Mouse (Mus musculus): ENCODE measurements around the gene Emc10.
A peak's percentile ranks its signal among the peaks of the same experiment; 100 is the strongest.

Emc10 gene

DNA sequence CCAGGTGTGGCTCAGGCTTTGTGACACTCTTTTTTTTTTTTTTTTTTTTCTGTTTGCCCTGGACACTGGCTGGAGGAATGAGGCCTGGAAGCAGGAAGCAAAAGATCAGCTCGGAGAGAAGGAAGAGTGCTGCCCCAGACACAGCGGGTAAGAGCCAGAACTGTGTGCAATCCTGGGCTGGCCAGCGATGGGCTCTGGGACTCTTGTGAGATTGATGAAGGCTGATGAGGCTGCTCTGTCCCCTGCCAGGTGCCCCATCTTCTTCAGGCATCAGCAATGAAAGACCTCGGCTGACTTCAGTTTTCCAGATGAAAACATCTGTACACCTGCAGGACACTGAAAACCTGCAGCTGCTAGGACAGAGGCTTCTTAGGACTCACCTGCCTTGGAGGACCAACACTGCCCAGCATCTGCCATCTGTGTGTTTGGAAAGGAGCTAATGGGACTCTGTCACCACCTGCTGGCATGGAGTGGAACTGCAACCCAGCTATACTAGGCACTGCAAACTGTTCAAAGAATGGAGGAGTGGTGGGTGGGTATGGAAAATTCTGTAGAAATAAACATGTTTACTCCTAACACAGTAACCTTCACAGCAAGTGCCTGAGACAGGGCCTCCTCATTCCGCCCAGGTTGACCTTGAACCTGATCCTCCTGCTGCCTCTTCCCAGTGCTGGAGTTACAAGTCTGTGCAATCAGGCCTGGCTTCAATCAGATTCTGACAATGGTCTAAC lies 11.3 kb downstream of the Emc10 start:
- peak; percentile 77 for DNase-seq (ENCODE audit: extremely low spot score)

DNA sequence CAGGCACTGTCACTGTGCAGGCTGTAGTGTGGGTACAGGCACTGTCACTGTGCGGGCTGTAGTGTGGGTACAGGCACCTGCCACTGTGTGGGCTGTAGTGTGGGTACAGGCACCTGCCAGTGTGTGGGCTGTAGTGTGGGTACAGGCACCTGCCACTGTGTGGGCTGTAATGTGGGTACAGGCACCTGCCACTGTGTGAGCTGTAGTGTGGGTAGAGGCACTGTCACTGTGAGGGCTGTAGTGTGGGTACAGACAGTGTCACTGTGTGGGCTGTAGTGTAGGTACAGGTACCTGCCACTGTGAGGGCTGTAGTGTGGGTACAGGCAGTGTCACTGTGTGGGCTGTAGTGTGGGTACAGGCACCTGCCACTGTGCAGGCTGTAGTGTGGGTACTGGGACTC lies 12.2 kb downstream of the Emc10 start:
- DNase-seq (ENCODE audit: extremely low spot score), result no peak

DNA sequence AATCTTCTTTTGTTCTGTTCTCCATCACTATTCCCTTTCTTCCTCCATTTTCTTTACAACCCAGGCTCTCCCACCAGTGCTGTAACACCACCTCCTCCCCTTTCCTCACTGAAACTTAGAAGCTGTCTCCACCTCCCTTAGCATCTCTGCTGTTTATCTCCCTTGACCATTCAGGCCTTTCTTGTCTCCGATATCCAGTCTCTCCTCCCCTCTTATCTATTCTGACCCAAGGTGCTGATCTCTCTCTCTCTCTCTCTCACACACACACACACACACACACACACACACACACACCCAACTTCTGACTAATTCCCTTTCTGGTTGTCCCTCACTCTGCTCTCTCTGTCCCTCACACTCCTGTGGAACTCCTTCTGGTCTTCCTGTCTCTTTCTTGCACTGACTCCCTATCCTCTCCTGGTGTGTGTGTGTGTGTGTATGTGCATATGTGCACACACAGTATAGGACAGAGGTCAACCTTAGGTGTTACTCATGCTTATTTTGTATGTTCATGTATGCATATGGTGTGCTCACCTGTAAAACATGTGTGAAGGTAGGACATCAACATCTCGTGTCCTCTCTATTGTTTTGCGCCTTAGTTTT lies 13.4 kb downstream of the Emc10 start:
- no peak for DNase-seq (ENCODE audit: extremely low spot score)

DNA sequence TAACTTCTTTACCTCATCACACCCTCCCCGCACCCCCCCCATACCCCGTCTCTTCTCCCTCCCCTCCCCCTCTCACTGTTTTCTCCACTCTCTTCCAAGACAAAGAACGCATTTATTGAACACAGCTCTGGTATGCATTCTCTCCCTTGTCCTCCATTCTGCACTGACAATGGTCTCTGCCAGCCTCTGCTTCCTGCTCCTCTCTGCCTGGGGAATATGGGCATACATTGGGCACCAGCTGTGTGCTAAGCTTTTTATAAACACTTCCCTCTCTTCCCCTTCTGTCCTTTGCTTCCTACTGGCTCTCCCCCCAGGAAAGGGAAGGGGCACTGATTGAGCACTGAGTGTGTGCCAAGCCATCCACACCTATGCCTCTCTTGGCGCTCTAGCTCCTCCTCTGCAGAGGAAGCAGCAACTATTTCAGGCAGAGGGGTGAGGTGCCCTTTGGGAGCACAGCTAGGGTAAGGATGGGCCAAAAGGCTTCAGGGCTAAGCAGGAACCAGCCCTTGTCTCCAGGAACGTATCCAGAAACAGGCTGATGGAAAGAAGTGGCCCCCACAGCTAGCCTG lies 21.2 kb downstream of the Emc10 start:
- no peak for DNase-seq (ENCODE audit: extremely low spot score)

DNA sequence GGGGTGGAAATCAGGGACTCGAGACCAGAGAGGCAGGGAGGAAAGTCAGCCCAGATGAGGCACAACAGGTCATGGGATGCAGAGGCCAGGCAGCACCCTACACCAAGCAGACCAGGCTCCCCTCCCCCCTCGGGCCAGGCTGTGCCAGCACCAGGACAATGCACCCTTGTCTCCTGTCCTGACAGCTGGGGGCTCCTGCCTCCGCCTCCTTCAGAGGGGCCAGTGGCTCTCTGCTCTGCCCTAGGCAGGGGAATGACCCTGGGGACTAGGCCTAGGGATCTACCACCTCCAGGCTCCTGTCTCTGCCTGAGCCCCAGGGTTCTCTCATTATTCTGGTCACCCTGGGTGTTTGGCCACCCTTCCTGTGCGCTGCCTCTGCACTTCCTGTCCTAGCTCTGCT lies 21.9 kb downstream of the Emc10 start:
- DNase-seq (ENCODE audit: extremely low spot score), result no peak

DNA sequence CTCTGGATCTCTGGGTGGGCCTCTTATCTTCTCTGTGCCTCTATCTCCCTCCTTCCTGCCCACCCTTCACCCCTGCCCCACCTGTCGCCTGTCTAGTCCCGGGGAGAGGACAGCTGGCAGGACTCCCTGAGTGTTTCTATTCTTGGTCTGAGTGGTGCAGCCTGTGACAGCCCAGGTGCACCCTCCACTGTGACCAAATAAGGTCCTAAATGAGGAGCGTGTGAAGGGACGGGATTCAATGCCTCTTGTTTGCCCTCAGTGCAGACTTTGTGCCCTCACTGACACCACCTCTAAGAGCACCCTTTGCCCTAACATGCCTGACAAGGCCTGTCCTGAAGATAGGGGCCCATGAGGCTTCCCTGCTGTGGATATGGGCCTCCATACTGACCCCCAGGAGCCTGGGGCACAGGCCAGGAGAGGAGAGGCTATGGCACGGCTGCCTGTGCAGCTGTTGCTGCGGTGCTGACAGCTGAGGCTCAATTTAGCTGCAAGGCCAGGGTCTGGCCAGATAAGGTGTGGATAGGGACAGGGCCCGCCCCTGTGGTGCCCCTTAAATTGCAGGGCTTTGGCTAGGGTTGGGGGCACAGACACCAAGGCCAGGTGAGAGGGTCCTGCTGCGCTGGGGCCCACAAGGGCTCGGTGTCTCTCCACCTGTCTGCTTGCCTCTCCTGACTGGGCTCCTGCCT lies 23.2 kb downstream of the Emc10 start:
- DNase-seq (ENCODE audit: extremely low spot score), result no peak

DNA sequence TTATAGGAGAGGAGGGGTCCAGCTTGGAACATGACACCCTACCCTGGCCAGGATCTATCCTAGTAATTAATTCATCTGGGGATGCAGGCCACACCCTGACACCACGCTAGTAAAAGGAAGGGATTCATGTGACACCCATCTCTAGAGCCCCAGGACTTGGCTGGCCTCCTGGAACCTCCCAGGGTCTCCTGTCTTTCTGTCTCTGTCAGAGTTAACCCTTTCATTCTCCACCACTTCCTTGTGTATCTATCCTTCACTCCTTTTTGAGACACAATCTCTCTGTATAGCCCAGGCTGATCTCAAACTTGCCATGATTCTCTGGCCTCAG lies 23.8 kb downstream of the Emc10 start:
- DNase-seq (ENCODE audit: extremely low spot score), result no peak

DNA sequence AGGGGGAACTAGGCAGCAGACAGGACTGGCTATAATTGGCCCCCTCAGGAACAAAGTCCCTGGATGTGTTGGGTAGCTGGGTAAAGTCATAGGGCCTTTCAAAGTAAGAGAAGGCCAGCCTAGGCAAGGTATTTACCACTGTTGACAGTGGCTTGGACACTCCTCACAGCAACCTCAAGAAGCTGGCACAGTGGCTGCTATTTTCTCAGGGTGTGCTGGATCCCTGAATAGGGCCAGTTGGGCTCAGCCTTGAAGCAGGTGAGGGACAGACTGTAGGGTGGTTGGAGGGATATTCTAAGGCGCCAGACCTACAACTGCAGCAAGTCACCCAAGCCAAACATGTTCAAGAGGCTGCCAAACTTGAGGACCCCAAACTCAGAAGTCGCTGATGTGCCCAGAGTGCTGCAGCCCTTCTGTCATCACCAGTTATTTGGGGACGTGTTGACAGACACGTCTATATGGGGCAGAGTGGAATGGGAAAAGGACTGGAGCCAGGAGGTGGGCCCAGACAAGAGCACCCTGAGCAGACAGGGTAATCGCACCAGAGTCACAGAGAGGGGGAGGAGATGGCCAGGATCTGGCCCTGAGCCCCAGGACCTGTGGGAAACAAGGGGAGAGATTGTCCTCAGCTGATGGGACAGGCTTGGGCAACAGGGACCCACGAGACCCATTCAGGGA lies 24.3 kb downstream of the Emc10 start:
- no peak for DNase-seq (ENCODE audit: extremely low spot score)

DNA sequence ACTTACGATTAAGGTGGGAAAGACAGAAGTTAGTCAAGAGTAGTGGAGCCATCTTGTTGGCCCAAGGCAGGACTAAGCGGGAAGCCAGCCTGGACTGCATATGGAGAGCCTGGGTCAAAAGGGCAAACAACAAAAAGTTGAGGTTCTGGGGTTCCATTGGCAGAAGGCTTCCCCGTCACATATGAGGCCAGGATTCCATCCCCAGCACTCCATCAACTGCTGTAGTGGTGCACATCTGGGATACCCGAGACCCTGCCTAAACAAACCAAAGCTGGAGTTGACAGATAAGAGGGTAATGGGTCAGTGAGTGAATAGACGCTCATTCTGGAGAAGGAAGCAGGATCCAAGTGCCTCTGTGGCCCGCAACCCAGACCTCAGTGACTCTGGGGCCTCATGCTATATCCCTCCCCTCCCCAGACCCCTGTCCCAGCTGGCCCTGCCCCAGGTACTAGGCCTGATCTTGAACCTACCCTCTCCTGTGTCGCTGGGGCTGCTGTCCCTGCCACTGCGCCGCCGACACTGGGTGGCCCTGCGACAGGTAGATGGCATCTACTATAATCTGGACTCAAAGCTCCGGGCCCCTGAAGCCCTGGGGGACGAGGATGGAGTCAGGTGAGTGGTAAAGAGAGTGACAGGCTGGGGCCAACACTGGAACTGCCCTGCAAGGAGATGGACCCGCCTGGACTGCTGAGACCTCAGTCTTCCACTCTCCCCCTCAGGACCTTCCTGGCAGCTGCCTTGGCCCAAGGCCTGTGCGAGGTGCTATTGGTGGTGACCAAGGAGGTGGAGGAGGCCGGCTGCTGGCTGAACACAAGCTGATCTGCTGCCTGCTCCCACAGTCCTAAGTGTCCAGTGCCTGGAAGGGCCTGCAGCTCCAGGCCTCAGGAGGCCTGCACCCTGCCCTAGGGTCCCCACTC lies 25.4 kb downstream of the Emc10 start:
- no peak for DNase-seq (ENCODE audit: extremely low spot score)

DNA sequence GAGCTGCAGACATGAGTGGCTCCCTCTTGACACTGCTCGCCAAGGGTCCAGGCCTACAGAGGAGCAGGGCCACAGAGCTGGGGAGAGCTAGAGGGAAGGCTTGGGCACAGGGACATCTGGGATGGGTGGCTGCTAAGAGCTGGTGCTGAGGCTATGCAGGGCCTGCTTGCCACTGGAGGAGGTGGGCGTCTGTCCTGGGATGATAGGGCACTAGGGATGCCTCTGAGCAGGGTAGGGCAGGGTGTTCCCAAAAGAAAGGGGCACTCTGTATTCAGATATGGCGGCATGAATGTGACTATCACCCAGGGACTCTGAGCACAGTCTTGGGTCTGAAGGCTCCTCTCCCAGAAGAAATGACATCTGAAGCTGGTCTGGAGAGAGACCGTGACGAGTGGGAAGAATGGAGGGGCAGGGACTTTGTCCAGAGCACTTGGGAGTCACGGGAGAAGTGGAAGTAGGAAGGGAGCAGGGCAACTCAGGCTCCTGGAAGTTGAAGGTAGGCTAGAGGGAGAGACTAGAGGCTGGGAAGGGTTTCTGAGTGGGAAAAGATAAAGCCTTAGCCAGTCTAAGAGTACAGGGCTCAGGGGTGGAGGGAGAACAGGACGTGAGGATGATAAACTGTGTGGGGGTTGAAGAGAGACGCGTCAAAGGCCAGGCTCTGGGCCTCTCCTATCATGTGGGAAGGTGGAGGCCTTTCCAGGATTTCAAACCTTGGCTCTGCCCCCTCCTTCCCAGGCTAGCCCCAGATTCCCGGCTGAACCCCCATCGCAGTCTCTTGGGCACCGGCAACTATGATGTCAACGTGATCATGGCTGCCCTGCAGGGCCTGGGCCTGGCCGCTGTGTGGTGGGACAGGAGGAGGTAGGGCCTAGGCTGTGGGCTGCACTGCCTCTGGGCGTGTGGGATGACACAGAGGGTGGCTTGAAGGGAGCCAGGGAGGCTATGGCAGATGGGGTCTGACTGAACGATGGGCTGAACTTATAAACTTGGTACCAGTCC lies 26.4 kb downstream of the Emc10 start:
- no peak for DNase-seq (ENCODE audit: extremely low spot score)

DNA sequence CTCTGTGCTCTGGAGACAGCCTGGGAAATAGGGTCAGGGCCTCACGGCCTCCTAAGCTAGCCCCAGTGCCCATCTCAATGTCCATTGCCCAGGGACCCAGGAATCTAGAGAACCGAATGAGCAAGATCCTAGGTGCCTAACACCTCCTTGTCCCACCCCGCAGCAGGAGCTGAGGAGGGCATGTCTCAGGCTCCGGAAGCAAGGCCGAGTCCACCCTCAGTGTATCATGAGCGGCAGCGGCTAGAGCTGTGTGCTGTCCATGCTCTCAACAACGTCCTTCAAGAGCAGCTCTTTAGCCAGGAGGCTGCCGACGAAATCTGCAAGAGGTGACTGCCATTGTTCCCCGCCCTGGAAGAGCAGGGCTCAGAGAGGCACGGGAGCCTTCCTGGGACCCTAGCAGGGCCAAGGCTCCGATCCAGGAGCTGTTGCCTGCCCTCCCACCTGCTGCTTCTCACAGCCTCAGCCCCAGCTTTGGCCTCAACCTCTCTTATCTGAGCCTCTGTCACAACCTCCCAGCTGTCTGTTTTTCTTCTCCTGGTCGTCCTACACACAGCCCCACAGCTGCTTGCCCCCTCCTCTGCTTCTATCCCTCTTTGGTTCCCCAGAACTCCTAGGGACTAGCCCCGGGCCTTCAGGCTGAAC lies 27.6 kb downstream of the Emc10 start:
- DNase-seq (ENCODE audit: extremely low spot score), result no peak

DNA sequence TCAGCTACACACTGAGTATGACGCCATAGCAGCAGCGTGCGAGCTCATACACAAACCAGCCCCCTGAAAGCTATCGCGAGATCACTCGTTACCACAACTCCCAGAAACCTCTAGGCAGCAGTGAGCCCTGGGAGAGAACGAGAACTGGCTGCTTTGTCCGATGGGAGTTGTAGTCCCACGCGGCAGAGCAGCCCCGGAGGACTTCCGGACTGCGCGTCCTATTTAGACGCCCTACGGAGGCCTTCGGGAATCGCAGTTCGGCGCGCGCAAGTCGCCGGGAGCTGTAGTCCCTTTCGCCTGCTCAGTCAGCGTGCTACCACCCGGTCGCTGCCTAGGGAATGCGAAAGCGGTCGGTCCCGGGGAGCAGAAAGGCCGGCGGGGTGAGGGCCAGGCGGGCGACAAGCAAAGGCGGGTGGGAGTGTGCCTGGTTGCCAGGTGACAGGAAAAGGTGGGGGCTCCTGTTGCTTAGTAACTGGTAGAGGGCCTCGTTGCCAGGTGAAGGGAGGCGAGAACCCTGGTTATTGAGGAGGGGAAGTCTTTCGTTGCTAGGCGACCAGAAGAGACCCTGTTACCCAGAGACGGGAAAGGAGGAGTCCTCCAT lies 28.4 kb downstream of the Emc10 start, which contains the start of gene Josd2:
Josd2 (plus strand) TSS at position 170 of the 601 bp plus-strand sequence.
- peak; percentile 93 for DNase-seq (ENCODE audit: extremely low spot score)

DNA sequence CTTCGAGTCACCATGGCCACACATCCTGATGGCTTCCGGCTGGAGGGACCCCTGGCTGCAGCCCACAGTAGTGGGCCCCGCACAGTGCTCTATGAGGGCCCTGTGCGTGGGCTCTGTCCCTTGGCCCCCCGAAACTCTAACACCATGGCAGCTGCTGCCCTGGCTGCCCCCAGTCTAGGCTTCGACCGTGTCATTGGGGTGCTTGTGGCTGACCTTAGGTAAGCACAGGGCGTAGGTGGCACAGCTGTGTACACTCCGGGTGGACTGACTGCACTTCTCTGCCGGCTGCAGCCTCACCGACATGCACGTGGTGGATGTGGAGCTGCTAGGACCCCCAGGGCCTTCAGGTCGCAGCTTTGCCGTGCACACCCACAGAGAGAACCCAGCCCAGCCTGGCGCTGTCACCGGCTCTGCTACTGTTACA lies 29.4 kb downstream of the Emc10 start:
- DNase-seq (ENCODE audit: extremely low spot score), result no peak

DNA sequence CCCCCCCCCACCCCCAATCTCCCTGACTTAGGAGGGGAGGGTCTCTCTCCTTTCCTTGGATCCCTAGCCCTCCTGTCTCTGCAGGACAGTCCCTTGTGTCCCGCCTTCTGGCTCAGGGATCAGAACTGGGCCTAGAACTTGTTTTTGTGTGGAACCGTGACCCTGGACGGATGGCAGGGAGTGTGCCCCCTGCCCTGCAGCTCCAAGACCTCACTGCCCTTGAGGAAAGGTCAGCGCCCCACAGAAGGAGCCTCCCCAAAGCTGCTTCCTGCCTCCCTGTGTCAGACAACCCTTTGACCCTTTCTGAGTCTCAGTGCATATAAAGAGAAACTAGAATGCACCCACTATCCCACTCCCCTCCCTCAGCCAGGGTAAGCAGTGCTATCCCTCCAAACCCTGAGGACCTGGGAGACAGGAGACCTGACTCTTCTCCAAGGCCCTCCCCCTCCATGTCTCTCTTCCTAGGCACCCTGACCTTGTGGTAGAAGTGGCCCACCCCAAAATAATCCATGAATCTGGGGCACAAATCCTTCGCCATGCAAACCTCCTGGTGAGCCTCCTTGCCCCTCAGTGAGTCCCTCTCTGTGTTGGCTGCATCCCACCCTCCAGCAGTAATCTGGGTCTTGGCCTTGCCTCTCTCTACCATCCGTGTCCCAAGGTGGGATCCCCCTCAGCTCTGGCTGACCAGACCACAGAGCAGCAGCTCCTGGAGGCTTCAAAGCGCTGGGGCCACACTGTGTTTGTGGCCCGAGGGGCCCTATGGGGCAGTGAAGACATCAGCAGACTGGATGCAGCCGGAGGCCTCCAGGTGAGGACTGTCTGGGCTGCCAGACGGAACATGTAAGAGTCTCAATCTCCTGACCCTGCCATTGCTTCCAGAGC lies 30.1 kb downstream of the Emc10 start:
- DNase-seq (ENCODE audit: extremely low spot score), result no peak

DNA sequence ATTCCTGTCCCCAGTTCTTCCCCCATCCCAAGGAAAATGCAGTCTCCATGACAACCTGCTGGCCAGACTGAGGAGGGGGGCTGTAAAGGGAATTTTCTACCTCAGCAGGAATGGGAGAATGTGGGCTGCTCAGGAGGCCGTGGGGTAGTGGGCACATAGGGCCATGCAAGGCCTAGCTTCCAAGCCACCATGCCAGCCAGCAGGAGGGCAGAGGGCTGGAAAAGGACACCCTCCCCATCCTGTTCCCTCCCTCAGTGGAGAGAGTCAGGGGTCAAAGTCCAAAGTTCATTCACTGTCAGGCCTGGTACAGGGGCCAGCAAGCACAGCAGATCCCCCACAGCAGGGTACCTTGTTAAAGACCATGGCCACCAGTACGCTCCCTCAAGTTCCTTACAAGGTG lies 31.2 kb downstream of the Emc10 start, which contains the start of gene Aspdh:
Aspdh (plus strand) TSS at position 281 of the 400 bp plus-strand sequence.
- DNase-seq (ENCODE audit: extremely low spot score), result no peak

DNA sequence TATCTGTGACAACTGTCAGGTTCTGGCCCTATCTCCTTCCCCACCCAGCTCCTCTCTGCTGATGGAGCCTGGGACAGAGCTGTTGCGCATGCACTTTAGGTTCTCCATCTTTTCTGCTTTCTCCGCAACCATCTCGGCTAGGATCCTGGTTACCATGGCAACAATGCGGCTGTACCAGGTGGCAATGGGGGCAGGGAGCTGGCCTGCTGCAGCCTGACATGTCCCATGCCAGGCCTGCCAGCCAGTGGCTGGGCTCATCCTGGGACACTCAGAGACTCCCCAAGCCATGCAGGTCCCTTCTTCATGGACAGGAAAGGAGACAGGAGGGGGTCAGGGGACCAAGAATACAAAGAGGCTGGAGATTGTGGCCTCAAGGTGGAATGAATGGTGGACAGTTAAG lies 31.8 kb downstream of the Emc10 start:
- DNase-seq (ENCODE audit: extremely low spot score), result no peak

DNA sequence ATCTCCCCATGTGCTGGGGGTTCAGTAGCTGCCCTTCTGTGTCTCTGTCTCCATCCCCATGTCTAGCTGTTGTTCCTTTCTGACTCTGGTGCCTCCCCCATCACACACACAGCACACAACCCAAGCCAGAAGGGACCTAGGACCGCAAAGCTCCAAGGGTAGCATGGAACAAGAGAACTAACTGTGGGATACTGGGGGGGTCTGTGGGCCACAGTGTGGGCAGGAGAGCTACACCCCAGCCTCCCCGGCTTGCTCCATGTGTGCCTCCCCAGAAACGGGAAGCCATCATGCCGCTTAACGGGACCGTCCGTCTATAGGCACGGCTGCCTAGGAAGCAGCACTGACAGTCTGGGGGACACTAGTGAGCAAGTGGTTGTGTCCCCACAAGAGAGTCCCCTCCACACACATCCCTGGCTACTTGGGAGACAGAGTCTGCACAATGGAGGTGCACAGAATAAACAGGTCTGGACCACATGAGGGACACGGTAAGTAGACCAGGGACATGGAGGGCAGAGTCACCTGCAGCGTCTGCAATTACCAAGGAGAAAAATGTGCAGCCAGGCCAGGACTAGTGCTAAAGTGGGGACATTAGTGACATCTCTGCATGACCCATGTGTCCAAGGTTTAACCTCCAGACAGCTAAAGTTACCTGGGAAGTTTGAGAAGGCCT lies 32.6 kb downstream of the Emc10 start:
- DNase-seq (ENCODE audit: extremely low spot score), result no peak
